Mouse (Mus musculus) splenic B cell, adult 2 months (primary cell): ENCODE results near the gene Noc3l.

Source experiments
- DNase-seq: peaks from one replicate; pipeline ENCODE4 v3.0.0-alpha.2; 2011; ENCODE audit warnings: low read depth, low spot score
- H3K27me3 ChIP-seq: 2 replicates; pipeline ENCODE4 v1.6.1; 2012; ENCODE audit warnings: mild to moderate bottlenecking, low read length, moderate library complexity, mixed read lengths; ENCODE audit not compliant: control insufficient read depth, poor library complexity, insufficient read depth, severe bottlenecking
- H3K36me3 ChIP-seq: 2 replicates; pipeline ENCODE4 v1.6.1; 2012; ENCODE audit warnings: mild to moderate bottlenecking, low read length, moderate library complexity, mixed read lengths; ENCODE audit not compliant: control insufficient read depth, poor library complexity, insufficient read depth, severe bottlenecking

Noc3l gene

GRCm38 (mm10) chr19:38818766-38819426 is at the start of gene Noc3l:
Gene Noc3l (minus strand): TSS chr19:38819237.
- Histone ChIP-seq H3K27me3 (no peaks in the 10 kb centered on the region), H3K36me3 (peaks cover 5% of the 10 kb centered on the region)
- DNase-seq: peak; percentile 93

GRCm38 (mm10) chr19:38862523-38862922 is 43.5 kb upstream of the Noc3l start:
- H3K27me3 ChIP-seq: no peaks in the 10 kb centered on the region
- no peaks in the 10 kb centered on the region for H3K36me3 ChIP-seq

DNA sequence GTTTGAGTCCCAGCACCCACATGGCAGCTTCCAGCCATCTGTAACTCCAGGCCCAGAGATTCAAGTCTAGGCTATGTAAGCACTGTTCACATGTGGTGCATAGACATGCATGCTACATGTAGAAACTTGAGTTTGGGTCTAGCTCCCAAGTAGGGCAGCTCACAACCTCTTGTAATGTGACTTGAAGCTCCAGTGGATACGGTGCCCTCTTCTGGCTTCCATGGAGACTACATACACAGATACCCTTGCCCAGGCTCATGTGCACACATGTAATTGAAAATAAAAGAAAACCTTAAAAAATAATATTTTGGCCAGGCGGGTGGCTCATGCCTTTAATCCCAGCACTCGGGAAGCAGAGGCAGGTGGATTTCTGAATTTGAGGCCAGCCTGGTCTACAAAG is 39.2 kb upstream of the Noc3l start:
- H3K27me3 ChIP-seq: no peaks in the 10 kb centered on the region
- H3K36me3 ChIP-seq: no peaks in the 10 kb centered on the region
- DNase-seq: no peak

More at GRCm38 (mm10) chr19:38862523-38862922, 43.5 kb upstream of the Noc3l start:
- no peak for DNase-seq

GRCm38 (mm10) chr19:38846373-38846772 is 27.3 kb upstream of the Noc3l start:
- DNase-seq: no peak
- no peaks in the 10 kb centered on the region for H3K36me3 ChIP-seq
- no peaks in the 10 kb centered on the region for H3K27me3 ChIP-seq

DNA sequence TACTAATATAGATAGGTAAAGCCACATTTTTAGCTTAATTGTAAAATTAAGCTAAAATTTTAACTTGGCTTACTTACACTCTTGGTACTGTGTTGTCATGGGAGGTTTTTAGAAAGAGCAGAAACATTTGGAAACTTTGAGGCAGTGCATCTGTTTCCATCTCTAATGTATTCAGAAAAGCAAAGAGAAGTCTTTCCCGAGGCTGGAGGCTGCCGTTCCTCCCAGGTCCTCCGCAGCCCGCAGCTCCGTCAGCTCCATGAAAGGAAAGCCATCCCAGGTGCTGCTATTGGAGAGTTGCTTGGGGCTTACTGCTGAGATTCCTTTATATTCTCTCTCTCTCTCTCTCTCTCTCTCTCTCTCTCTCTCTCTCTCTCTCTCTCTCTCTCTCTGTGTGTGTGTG is 25.8 kb upstream of the Noc3l start:
- no peak for DNase-seq
- no peaks in the 10 kb centered on the region for H3K36me3 ChIP-seq
- no peaks in the 10 kb centered on the region for H3K27me3 ChIP-seq

- no peak for DNase-seq
- no peaks in the 10 kb centered on the region for H3K36me3 ChIP-seq
- no peaks in the 10 kb centered on the region for H3K27me3 ChIP-seq
Observed at GRCm38 (mm10) chr19:38837171-38837641, 18.2 kb upstream of the Noc3l start.

DNA sequence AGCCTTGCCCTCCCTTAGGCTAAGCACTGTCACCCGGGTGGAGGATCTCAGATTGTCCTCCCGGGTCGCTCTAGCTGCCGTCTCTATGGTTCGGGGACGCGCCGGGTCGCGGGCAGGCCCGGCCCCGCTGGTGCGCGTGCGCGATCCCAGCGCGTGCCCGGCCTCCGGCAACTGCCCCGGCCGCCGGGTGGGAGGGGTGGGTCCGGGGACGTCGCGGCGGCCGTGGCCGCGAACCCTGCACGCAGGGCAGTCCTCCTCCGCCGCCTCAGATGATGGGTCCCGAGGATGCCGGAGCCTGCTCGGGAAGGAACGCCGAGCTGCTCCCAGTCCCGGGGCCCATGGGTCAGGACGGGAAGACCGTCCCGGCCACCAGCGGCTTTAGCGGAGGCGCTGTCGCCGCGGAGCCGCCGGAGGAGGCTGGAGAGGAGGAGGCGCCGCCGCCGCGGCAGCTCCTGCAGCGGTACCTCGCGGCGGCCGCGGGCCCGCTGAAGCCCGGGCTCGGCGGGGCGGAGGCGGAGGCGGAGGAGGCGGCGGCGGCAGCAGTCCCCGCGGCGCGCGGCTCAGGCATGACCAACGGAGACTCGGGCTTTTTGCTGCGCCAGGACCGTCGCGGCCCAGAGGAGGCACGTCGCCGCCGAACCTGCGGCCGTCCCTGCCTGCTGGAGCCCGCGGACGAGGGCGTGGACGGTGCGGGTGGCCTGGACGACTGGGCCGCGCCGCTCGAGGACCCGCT is 17.6 kb upstream of the Noc3l start, which contains the start of gene Tbc1d12:
Gene Tbc1d12, plus strand, starts transcription at position 142 of the 733 bp plus-strand sequence.
- DNase-seq: peak; percentile 94
- H3K27me3 ChIP-seq: no peaks in the 10 kb centered on the region
- H3K36me3 ChIP-seq: no peaks in the 10 kb centered on the region

- H3K36me3 ChIP-seq: no peaks in the 10 kb centered on the region
Observed at GRCm38 (mm10) chr19:38836084-38836437, 17.0 kb upstream of the Noc3l start.

DNA sequence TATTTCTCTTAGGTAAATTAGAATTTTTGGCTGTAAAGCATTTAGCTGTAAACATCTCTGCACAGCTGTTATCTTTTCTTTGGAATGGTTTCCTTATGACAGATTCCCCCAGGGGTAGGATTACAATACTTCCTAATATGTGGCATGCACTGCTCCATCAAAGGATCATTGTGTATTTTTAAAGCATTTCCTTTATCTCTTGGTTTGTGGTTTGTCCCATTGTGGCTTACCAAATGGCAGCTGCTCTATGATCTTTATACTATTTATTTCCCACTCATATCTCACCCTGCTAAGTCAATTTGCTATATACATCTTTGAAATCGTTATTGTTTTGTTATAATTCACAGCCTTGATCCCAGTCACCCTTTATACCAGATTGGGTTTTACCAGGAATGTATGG is 14.2 kb upstream of the Noc3l start:
- no peaks in the 10 kb centered on the region for H3K36me3 ChIP-seq
- no peak for DNase-seq
- H3K27me3 ChIP-seq: no peaks in the 10 kb centered on the region

More at GRCm38 (mm10) chr19:38836084-38836437, 17.0 kb upstream of the Noc3l start:
- H3K27me3 ChIP-seq: no peaks in the 10 kb centered on the region
- DNase-seq: no peak

DNA sequence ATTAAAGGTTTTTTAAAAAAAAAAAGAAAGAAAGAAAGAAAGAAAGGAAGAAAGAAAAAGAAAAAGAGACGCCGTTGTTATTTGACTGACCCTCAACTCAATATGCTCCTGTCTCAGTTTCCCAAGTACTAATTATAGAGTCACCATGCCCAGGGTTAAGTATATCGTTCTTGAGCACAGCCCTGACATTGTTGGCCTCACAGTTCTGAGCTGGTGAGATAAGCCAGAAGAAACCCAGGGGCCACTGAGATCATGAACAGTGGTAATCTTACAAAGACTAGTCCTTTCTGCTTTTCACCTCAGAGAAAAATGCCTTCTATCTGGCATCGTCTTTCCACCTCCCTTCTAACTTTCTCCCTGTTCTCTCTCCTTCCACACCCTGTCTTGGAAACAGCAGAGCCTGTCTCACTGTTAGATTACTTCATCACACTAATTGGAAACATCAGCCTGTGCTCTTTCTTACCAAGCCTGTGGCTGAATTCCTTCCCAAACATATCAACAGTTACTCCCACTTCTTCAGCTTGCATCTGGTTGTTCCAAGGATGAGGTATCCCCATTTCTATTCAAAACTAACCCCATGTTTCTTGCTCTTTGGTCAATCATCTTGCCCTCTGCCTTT is 1.3 kb upstream of the Noc3l start:
- no peaks in the 10 kb centered on the region for H3K27me3 ChIP-seq
- H3K36me3 ChIP-seq: no peaks in the 10 kb centered on the region
- DNase-seq: no peak

GRCm38 (mm10) chr19:38819427-38819802 is 378 bp upstream of the Noc3l start:
- no peak for DNase-seq
- no peaks in the 10 kb centered on the region for H3K27me3 ChIP-seq
- H3K36me3 ChIP-seq: peaks cover 5% of the 10 kb centered on the region

DNA sequence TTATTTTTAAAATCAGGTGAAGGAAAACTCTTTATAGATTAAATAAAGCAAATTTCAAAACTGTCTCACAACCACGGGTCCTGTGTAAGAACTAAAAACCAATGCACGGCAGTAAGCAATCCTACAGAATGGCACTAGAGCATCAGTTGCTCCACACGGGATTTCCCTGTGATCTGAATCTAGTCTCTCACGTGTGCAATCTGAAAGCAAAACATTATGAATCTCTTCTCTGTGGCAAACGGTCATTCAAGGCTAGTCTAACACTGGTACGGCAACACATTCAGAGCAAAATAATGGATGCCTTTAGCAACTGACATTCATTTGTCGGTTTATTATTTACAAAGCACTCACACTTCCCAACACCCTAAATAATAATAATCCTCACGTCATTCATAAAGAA is 846 bp downstream of the Noc3l start:
- DNase-seq: no peak
- Histone ChIP-seq H3K27me3 (no peaks in the 10 kb centered on the region), H3K36me3 (peaks cover 5% of the 10 kb centered on the region)

DNA sequence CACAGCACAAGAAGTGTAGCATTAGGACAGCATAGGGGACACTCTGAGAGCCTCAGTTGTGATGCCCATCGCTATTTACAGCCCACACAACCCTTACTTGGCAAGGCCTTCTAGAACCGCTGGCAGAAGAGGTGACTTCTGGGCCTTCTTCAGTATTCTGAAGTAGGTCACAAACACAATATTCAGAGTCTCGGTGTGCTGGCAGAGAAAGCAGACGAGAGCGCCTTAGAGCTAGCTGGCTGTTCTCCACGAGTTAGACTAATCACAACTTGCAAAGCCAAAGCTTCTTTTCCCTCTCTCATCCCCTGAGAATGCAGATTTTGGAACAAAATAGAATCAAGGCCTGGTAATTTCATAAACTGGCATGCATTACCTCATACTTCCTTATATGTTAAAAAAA is 20.2 kb downstream of the Noc3l start:
- Histone ChIP-seq H3K36me3 (peaks cover 16% of the 10 kb centered on the region; the same call in 1 of the 2 replicates), H3K27me3 (no peaks in the 10 kb centered on the region)
- DNase-seq: no peak

DNA sequence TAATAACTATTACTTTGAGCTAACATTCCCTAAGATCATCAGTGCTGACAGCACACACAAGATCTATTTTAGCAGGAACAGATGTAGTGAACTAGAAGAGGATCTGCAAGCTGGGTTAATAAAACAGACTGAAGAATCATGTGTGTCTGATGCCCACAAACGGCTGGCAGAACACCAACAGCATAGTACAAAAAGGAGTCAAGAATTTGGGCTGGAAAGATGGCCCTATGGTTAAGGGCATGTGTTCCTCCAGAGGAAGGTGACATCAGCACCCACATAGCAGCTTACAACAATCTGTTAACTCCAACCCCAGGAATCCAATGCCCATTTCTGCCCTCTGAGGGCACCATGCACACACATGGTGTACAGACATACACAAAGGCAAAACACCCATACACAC is 20.7 kb downstream of the Noc3l start:
- no peaks in the 10 kb centered on the region for H3K27me3 ChIP-seq
- H3K36me3 ChIP-seq: peaks cover 16% of the 10 kb centered on the region; the same call in 1 of the 2 replicates
- no peak for DNase-seq

GRCm38 (mm10) chr19:38796546-38796945 is 22.5 kb downstream of the Noc3l start:
- Histone ChIP-seq H3K36me3 (peaks cover 16% of the 10 kb centered on the region), H3K27me3 (no peaks in the 10 kb centered on the region)
- DNase-seq: no peak
